Mouse (Mus musculus) gastrocnemius, postnatal 4 days (tissue): ENCODE data around the gene Nop16. TPM values are rescaled to one million over a fixed set of nuclear protein-coding genes. Genes with fewer than 3 reads are reported as not detected.
A peak's percentile ranks its signal among the peaks of the same experiment; 100 is the strongest.

ENCODE experiments used
- DNase-seq, 2 experiments: peaks; one replicate each; pipeline ENCODE4 v3.0.0; 2021 to 2022; ENCODE audit warnings: low spot score in 2 of 2, mixed read lengths in 2 of 2
- total RNA-seq, 2 experiments: library from RNA; stranded (reverse); gene quantifications; 2 replicates each; pipeline ENCODE4 v1.2.3; 2021

Nop16 gene
- total RNA-seq, 2 experiments from 2014 or later, result 25.6 to 30.0 TPM

DNA sequence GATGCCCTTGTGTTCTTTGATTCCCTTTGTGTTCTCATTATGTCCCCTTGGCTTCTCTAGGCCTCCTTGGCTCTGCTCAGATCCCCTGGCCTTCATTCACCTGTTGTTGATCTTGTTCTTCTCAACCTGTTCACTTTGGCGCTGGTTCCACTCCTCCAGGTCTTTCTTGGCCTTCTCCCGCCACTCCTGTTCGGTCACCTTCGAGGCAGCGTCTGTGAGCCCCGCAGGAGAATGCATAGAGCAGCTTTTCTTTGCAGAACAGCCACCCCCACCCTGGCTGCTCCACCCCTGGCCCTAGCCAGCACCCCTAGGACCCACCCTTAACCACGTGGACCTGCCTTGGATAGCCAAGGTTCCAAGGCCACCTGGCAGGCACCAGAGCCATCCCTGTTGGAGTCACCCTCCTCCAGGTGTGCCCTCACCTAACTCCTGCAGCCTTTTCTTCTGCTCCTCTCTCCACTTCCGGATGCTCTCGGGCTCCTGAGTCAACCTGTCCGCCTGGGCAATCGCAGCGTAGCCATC lies 8.8 kb upstream of the Nop16 start:
- no peak for DNase-seq

DNA sequence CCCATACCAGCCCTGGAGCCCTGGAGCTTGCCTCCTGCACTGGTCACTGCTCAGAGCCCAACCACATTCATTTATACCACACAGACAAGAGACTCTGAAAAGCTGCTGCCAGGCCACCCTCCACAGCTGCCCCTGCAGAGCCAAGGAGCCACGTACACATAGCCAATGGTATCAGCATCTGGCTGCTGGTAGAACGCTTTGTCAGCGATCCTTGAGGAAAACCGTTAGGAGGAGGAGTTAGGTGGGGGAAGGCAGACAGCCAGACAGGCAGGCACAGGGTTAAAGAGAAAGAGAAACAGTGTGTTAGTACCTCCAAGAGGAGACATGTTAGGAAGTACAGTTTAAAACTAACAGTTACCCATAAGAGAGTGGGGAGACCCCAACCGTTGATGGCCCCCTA lies 7.0 kb upstream of the Nop16 start:
- DNase-seq, result no peak

DNA sequence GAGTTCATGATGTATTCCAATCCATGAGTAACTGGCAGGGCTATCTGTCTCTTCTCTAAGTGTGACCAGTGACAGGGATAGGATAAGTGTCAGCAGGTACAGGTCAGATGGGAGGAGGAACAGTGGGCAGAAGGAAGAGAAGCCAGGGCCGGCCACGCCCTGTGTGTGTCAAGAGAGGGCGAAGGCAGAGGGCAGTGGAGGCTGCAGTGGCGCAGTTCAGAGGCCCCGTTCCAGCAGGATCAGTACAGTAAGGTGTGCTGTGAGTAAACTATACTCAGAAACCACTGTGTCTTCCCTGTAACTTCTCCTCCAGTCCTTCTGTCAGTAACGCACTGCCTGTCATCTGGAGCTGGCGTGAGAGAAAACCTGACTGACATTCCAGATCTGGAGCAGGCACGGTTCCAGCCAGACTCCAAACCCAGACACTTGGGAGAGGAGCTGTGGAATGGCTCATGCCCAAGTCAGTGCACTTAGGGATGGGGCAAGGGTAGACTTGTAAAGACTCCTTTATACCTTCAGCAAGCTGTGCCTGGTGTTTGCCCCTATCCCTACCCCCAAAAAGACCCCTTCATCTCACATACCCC lies 6.3 kb upstream of the Nop16 start:
- no peak for DNase-seq

DNA sequence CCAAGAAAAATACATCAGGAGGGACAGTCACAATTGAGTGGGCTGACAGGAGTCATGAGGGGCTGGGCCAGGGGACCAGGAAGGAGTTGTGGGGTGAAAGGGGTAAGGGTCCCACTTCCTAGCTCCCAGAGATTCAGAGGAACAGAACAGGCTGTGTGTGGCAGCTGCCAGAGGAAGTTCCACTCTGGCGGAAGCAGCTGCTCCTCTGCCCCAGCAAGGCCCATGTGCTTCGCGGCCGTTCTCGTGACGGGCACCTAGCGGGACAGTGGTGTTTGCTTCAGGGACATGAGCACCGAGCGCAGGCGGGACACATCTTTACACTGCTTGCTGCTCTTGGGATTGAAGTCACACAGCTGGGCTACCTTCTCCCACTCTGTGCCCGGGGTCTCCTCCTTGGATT lies 3.7 kb upstream of the Nop16 start:
- no peak for DNase-seq

DNA sequence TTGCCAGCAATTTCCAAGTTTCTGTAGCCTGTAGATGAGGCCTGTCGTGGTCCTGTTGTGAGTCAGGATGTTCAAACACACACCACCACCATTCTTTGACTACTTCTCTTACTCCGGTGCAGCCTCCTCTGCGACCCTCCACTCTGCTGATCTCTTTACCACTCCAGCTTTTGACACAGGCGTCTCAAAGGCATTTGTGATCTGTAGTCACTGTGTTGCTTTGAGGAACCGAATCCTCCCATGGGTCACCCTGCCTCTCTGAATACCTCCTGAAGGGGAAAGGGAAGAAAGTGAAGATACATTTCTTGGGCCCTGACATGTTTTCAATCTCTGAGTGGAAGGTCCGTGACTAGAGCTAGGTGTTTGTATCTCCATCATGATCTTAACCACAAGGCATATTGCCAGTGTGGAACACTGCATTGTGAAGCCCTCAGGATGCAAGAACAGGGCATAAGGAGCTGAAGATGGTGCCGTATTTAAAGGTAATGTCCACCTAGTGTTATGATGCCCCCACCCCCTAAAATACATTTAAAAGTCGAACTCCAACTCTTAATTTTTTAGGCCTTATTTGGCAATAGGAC lies 2.0 kb upstream of the Nop16 start:
- no peak for DNase-seq

DNA sequence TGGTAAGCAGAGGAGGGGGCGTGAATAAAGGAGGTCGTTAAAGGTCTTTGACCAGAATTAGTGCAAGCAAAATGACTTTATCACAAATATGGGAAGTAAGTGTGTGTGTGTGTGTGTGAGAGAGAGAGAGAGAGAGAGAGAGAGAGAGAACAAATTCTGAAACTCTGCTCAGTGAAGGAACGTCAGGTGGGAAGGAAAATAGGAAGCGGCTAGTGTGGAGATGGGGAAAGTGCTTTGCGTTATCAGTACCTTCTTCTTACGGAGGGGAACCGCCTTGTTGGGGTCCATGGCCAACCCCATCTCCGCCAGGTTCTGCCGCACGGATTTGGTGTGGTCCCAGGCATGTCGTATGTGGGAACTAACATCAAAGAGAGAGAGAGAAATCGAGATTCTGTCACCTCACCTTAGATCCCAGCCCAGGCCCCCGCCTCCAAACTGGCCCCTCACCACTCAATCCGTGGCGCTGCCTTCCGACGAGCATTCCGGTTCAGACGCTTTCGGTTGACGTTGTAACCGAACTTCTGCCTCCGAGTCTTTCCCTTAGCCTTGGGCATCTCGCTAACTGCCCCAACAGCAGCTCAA lies 385 bp downstream of the Nop16 start:
- DNase-seq, result no peak

DNA sequence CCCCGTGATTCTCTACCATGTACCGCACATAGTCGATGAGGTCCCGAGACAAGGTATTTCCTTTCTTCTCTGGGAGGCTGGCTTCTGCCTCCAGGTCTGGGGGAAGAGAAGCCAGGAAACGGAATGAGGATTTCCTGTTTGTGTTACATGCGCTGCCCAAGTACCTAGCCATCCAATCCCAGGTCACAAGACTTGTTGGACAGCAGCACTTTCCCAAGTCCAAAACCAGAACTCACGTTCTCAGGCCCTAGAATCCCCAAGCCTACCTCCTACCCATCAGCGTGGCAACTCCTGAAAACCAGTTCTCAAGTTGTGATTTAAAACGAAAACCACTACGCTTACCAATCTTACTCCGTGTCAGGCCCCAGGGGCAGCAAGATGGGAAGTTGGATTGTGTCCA lies 4.1 kb downstream of the Nop16 start:
- no peak for DNase-seq

DNA sequence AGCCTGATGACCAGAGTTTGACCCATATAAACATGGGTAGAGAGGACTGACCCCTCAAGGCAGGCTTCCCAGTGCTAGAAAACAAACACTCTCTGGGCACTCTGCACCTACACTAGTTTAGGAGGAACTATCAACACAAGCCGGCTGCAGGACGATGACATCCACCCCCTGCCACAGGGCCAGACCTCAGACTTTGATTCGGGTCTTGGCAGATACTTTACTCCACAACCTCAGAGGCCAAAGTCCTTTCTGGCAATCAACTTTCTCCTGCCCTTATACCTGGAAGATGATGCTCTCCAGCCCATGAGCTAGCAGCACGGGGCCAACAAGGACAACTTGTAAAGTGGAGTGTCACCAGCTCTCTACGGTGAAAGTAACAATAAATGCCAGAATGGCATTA lies 7.0 kb downstream of the Nop16 start:
- DNase-seq, result no peak

DNA sequence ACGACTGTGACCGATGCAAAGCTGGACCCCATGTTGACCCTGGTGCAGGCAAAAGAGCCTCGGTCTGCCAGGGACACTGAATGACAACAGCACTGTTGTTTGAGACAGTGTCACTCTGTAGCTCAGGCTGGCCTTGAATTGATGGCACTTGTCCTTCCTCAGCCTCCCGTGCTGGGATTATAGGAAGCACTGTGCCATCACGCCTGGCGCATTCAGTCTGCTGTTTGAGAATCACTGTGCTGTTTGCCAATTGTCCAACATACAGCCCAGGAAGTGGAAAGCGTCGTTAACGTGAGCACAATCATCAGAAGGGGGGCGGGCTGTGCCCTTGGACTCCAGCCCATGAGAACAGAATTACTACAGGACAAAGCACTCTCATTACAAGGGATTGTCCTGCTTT lies 7.8 kb downstream of the Nop16 start:
- no peak for DNase-seq

DNA sequence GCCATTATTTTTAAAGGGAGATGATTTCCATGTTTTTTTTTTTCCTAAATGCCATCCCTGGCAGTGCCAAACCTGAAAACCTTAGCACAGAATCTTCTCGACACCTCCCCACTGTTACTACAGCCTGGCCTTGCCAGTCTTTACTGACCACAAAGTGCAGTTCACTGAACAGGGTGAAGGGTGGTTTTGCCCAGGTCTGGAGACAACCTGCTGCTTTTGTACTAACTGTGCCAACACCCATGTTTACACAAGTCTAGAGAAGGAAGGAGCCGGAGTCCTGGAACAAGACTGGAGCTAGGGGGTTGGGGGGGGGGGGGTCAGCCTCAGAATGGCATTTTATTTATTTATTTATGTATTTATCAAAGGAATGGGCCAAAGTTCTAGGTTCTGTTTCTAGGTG lies 8.5 kb downstream of the Nop16 start:
- no peak for DNase-seq

DNA sequence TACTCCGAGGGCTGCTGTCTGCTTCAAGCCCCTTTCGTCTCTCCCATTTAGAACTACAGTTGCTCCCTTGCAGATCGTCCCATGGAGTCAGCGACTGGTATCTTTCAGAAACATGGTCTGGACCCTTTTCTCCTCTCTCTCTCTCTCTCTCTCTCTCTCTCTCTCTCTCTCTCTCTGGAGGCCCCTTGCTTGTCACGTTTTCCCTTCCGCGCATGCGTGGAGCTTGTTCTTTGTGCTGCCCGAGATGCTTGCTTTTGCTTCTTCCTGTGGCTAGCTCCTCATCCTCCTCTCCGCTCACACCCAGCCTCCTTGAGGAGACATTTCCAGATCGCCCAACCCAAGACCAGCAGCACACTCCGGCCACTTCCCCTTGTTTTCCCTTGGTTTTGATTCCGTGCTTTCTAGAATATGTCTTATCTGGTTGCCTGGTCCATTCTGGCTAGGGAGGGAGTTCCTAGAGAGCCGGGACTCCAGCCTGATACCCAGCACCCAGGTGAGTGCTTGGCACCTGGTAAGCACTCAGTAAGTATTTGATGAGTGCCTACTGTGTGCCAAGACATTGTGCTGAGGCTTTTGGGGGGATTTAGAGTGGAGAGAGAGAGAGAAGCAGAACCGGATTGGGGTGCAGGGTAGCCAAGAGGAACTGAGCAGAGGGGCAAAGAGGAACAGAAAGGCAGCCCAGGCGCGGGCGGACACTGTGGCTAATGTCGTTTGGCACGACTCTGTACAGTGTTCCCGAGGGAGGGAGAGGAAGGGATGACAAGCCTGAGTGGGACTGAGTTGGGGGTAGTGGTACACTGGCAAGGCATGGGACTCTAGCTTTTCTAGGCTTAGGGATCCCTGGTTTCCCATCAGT lies 12.0 kb downstream of the Nop16 start:
- DNase-seq, result no peak

DNA sequence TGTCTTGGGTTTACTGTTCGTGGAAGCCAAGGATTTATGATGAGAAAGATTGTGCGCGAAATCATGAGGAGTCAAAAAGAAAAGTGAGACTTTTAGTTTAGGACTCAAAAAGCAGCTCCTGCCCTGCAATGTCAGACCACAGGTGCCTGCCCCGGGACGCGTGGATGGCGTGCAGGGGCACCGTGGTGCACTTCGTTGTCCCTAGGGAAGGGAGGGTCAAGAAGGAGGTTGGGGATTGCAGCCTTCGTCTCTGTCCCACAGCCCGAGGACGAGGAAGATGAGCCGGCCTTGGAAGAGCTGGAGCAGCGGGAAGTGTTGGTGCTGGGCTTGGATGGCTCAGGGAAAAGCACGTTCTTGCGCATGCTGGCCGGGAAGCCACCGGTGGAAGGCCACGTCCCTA lies 14.4 kb downstream of the Nop16 start:
- no peak for DNase-seq

DNA sequence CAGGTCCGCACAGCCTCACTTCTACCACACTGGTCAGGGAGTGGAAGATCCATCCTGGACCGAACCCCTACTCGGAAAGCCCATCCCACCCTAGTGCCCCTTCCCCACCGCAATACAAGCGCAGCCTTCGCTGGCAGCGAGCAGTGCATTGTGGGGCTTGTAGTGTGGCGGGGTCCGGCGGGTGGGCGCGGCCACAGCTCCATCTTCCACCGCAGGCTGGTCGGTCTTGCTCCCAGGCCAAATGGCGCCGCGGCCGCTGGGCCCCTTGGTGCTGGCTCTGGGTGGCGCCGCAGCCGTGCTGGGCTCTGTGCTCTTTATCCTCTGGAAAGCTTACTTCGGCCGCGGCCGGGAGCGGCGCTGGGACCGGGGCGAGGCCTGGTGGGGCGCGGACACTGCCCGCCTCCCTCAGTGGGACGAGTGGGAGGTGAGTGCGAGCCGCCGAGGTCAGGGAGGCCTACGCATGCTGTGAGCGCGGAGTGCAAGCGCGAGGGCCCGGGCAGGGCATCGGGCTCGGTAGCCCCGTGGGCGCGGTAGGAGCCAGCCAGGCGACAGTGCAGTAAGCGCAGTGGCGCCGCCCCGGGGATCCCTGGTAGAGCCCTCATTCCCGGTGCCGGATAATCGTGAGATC lies 14.9 kb downstream of the Nop16 start, which contains the start of gene Arl10:
Gene Arl10, plus strand, starts transcription at position 162 of the 628 bp plus-strand sequence.
- peak; percentile 61 to 76 for DNase-seq

DNA sequence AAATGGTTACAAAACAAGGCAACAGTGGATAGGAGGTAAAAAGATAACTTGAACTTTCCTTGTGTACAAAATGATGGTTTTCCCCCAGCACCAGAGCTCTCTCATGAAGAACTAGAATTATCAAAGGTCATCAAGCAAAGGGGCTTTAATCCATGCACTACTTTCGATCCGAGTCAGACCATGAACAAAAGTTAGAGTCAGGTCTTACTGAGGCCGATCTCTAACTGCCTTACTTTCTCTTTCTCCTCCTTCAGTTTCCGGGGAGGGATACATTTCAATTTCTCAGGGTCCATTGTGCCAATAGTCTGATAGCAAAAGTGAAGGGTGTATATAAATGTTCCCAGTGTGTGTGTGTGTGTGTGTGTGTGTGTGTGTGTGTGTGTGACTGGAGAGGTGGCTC lies 17.3 kb downstream of the Nop16 start:
- no peak for DNase-seq

DNA sequence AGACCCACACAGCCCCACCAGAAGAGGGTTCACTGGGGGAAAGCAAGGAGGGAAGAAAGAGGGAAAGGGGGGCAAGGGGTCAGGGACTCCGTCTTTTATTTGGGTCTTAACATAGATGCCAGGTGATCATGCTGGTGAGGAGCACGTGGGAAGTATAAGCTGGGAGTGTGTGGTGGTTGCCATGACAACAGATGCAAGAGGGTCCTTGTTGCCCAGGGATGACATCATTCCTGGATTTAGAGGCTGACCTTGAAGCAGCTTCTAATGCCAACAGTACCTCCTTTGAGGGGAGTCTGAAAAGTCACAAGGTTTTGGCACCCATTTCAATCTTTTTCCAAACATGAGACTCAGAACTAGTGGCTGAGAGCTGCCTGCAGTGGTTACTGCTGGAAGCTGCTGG lies 18.3 kb downstream of the Nop16 start:
- DNase-seq, result no peak

DNA sequence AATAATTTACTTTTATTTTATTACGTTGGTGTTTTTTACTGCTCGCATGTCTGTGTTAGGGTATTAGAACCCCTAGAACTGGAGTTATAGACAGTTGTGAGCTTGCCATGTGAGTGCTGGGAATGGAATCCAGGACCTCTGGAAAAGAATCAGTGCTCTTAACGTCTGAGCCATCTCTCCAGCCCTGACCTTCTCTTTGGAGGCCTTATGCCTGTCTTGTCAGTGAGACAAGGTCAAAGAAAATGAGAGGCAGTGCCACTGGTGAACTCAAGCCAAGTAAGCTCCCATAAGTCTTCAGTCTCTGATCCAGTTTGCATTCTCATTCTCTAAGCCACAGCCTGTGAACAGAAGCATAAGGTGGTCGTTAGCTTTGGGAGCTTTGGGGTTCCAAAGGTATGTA lies 19.2 kb downstream of the Nop16 start:
- DNase-seq, result no peak

DNA sequence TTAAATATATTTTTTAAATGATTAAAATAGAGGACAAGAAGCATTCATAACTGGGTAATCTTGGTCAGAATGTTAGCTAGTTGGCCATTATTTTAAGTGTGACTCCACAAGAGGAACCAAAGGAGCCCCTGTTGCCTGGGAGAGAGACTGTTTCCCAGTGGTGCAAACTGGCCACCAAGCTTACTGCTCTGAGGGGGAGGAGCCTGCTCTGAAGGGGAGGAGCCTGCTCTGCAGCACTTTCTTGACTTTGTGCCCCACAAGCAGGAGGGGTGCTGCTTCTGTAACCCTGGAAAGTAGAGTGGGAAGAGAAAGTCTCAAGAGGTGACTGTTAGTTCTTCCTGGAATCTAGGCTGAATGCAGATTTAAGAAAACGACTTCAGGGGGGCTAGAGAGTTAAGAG lies 20.6 kb downstream of the Nop16 start:
- DNase-seq, result no peak

DNA sequence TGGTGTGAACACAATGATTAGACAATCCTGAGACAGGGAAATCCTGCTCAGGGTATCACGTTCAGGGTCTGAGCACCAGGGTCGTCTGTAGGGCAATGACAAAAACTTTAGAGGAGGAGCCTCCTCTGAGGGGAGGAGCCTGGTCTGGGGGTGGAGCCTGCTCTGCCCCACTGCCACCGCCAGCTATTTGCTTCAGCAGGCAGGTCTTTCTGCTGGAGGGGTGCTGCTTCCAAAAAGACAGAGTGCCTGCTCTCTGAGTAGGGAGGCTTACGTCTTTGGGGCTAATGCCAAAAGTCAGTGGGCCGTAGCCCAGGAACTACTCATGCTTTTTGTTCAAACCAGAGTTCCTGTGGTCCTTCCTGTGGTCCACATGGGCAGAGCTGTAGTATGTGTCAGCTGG lies 21.5 kb downstream of the Nop16 start:
- no peak for DNase-seq

DNA sequence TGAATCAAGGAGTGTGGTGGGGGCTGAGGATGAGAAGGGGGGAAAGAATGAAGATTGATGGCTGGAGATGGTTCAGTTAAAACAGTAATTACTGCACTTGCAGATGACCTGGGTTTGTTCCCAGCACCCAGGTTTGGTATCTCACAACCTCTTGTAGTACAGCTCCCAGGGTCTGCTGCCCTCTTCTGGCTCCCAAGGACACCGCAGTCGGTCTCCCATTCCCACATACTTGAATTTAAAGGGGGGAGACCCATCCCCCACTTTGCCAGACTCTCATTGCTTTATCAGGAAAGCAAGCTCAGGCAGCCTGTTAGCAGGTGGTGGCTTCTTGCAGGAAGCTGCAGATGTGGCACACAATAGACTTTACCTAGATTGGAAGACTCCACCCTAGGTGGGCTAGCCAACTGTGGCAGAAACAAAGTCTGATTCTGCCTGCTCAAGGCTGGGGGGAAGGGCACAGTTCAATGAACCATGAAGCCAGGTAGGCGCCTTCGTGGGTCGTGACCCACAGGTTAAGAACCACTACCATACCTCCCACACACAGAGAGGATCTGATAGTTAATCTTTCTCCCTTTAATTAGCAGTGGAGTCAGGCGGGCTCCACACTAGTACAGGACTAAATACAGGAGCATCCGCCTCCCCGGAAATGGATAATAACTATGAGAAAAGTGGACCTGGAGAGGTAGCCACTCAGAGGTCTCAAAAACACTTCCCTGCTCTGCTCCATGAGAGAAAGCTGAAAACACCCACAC lies 24.1 kb downstream of the Nop16 start:
- no peak for DNase-seq

DNA sequence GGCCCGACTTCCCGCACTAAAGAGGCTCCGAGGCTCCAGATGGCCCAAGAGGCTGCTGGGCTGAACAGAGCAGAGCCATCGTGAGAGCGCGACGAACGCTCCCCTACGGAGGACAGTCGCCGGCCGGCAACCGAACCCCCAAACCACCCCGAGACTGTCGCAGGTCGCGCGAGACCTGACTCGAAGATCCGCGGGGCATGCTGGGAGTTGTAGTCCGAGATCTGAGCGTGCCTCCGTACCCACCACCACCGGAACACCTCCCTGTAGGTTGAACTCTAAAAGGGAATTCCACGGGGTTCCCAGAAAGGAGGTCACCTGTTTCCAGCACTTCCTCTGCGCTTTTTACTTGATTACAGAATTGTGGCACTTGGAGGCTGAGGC lies 24.7 kb downstream of the Nop16 start, which contains the start of gene 4833439L19Rik:
Gene 4833439L19Rik, minus strand, starts transcription at position 235 of the 381 bp plus-strand sequence.
- DNase-seq, result peak; percentile 85 to 94
